Mouse (Mus musculus) forebrain, postnatal 0 days (tissue): ENCODE results near the gene Mrpl1. TPM values are rescaled to one million over a fixed set of nuclear protein-coding genes. Genes with fewer than 3 reads are reported as not detected.

Experiments
- ATAC-seq: fragments of 200-750 bp; cut with Nextera tagmentation; 2 replicates; pipeline ENCODE4 v1.8.0; 2017; ENCODE audit warnings: mild to moderate bottlenecking, moderate library complexity
- DNase-seq: peaks from one replicate; pipeline ENCODE4 v3.0.0-alpha.2; 2015
- H3K27ac ChIP-seq: fragments of 300-500 bp; sonication (generic); 2 replicates; pipeline ENCODE4 v1.5.1; 2014; ENCODE audit warnings: low read depth, mild to moderate bottlenecking, antibody characterized with exemption, low read length, moderate library complexity, mixed read lengths
- H3K27me3 ChIP-seq: fragments of 300-500 bp; sonication (generic); 2 replicates; pipeline ENCODE4 v1.6.1; 2014; ENCODE audit warnings: mild to moderate bottlenecking, low read length, mixed read lengths; ENCODE audit not compliant: insufficient read depth
- H3K36me3 ChIP-seq: fragments of 300-500 bp; sonication (generic); 2 replicates; pipeline ENCODE4 v1.6.1; 2014; ENCODE audit warnings: mild to moderate bottlenecking, moderate library complexity; ENCODE audit not compliant: insufficient read depth
- H3K4me1 ChIP-seq: fragments of 300-500 bp; sonication (generic); 2 replicates; pipeline ENCODE4 v1.6.1; 2014; ENCODE audit warnings: antibody characterized with exemption; ENCODE audit not compliant: insufficient read depth
- H3K4me2 ChIP-seq: fragments of 300-500 bp; sonication (generic); 2 replicates; pipeline ENCODE4 v1.6.1; 2014; ENCODE audit warnings: low read depth, mild to moderate bottlenecking, moderate library complexity
- H3K4me3 ChIP-seq: fragments of 300-500 bp; sonication (generic); 2 replicates; pipeline ENCODE4 v1.5.1; 2014; ENCODE audit warnings: low read depth, low read length, mixed read lengths
- H3K9ac ChIP-seq: fragments of 300-500 bp; sonication (generic); 2 replicates; pipeline ENCODE4 v1.6.1; 2014; ENCODE audit warnings: mild to moderate bottlenecking
- H3K9me3 ChIP-seq: fragments of 300-500 bp; sonication (generic); 2 replicates; pipeline ENCODE4 v1.6.1; 2016; ENCODE audit warnings: low read length
- CTCF ChIP-seq: sonication (generic); IDR thresholded peaks from 2 replicates; pipeline ENCODE4 v1.5.1; 2016; ENCODE audit warnings: antibody characterized with exemption, control low read depth, low read depth
- WGBS: fragments of 180-500 bp; shearing (Covaris S2); extraction: QIAGEN DNeasy Blood & Tissue Kit; methylation state at CpG from one replicate; pipeline ENCODE4 v1.1.7; 2014; 5-methylcytosine and 5-hydroxymethylcytosine counted together
- polyA plus RNA-seq: library from polyadenylated mRNA; unstranded; fragments of >200 nt; fragmentation: Nextera tagmentation; extraction: Ambion mirVana; gene quantifications from 2 replicates; pipeline ENCODE4 v1.2.1, GENCODE M21; 2015
- total RNA-seq: library from RNA; depleted of rRNA; stranded (reverse); fragments of >200 nt; gene quantifications from 2 replicates; pipeline ENCODE4 v1.2.3, GENCODE M21; 2014

Mrpl1 gene
- total and polyA plus RNA-seq, 2 experiments from 2014 or later: 11.8 to 21.8 TPM

GRCm38 (mm10) chr5:96189761-96190160, 19.5 kb upstream of the Mrpl1 start:
- H3K4me1 ChIP-seq: no peaks in the 10 kb centered on the region
- no peaks in the 10 kb centered on the region for H3K27me3 ChIP-seq
- 96% methylated on average over 1 of the region's 1 CpGs for WGBS
- no peaks in the 10 kb centered on the region for H3K36me3 ChIP-seq
- H3K9ac ChIP-seq: no peak overlapping the region
- no peak for TF ChIP-seq CTCF
- no peak overlapping the region for H3K4me3 ChIP-seq
- no peak overlapping the region for H3K27ac ChIP-seq
- DNase-seq: no peak
- H3K9me3 ChIP-seq: no peaks in the 10 kb centered on the region
- no peak for ATAC-seq
- no peak overlapping the region for H3K4me2 ChIP-seq

DNA sequence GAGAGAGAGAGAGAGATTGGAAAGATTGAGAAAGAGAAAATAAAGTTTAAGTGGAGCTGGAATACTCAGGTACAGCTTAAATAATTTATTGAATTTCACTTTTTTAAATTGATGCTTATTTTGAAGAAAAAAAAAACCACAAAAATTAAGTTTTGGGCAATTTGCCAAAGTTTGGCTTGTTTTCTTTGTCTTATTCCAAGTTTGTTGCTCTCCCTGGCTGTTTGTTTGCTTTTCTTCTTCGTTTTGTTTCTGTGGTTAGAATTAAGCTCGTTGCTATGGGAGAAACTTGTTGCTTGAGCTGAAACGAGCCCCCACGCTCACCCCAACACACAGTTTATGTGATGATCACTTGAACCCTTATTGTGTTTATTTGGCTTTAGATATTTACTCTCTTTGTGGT, 18.0 kb upstream of the Mrpl1 start:
- Histone ChIP-seq H3K9ac (no peak overlapping the region), H3K36me3 (no peaks in the 10 kb centered on the region), H3K4me1 (no peaks in the 10 kb centered on the region), H3K4me2 (no peak overlapping the region), H3K27ac (no peak overlapping the region), H3K27me3 (no peaks in the 10 kb centered on the region), H3K4me3 (no peak overlapping the region), H3K9me3 (no peaks in the 10 kb centered on the region)
- no peak for ATAC-seq
- TF ChIP-seq CTCF: no peak
- DNase-seq: no peak
- WGBS: 42% methylated on average over 4 of the region's 4 CpGs

- Histone ChIP-seq H3K27me3 (no peaks in the 10 kb centered on the region), H3K36me3 (no peaks in the 10 kb centered on the region), H3K4me1 (no peaks in the 10 kb centered on the region), H3K4me2 (no peak overlapping the region), H3K27ac (no peak overlapping the region), H3K9me3 (no peaks in the 10 kb centered on the region), H3K4me3 (no peak overlapping the region), H3K9ac (no peak overlapping the region)
- DNase-seq: no peak
- WGBS: 49% methylated on average over 2 of the region's 2 CpGs
- ATAC-seq: no peak
- TF ChIP-seq CTCF: no peak
Observed at GRCm38 (mm10) chr5:96196547-96197052, 12.7 kb upstream of the Mrpl1 start.

DNA sequence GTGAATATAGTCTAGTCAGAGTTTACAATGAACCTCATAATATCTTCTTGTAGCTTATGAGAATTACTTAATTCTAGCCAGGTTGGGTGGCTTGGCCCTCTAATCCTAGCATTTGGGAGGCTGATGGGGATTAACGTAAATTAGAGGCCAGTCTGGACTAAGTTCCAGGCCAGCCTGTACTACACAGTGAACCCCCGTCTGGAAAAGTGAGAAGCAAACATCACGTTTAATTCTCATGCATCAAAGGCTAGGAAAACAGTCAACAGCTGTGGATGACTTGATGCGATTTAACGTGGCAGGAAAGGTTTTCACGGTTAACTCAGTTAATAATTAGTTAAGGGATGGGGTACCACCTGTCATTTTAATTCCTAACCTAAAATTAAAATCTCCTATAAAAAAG, 11.0 kb upstream of the Mrpl1 start:
- DNase-seq: no peak
- no peak overlapping the region for H3K27ac ChIP-seq
- no peak for ATAC-seq
- H3K4me2 ChIP-seq: no peak overlapping the region
- no peaks in the 10 kb centered on the region for H3K36me3 ChIP-seq
- no peak overlapping the region for H3K4me3 ChIP-seq
- TF ChIP-seq CTCF: no peak
- H3K27me3 ChIP-seq: no peaks in the 10 kb centered on the region
- H3K4me1 ChIP-seq: no peaks in the 10 kb centered on the region
- 50% methylated on average over 6 of the region's 6 CpGs for WGBS
- no peak overlapping the region for H3K9ac ChIP-seq
- H3K9me3 ChIP-seq: no peaks in the 10 kb centered on the region

- no peaks in the 10 kb centered on the region for H3K36me3 ChIP-seq
- TF ChIP-seq CTCF: no peak
- no peak overlapping the region for H3K9ac ChIP-seq
- H3K4me1 ChIP-seq: no peaks in the 10 kb centered on the region
- no peak overlapping the region for H3K4me3 ChIP-seq
- no peak for ATAC-seq
- no peak overlapping the region for H3K27ac ChIP-seq
- no peak overlapping the region for H3K4me2 ChIP-seq
- 77% methylated on average over 3 of the region's 3 CpGs for WGBS
- no peaks in the 10 kb centered on the region for H3K9me3 ChIP-seq
- no peaks in the 10 kb centered on the region for H3K27me3 ChIP-seq
- DNase-seq: no peak
Observed at GRCm38 (mm10) chr5:96200269-96200668, 9.0 kb upstream of the Mrpl1 start.

DNA sequence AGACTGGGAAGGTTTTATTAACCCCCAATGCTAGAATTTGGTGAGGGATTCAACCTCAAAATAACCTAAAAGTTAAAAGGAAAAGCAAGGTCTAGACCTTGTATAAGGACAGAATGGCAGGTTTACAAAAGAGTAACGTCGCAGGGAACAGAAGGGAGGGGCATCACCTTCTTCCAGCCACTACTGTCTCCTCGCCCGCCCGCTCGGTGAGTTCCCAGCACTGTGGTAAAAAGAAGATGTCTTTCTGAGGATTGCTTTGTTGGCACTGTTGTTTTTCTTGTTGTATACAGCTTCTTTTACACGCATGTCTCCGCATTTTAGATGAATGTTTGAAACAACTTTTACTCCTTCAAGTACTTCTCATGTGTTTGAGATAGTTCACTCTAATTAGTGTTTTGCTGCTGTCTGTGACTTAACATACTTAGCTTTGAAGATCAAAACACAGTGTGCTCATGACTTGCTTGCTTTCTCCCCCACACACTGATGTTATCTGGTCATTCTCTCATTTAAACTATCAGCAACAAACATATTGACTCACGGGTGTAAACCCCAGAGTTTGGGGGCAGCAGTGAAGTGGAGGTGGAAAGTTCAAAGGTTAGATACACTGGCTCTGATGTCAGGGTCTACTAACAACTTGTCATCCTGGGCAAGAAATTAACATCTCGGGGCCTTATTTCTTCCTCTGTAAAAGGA, 7.7 kb upstream of the Mrpl1 start:
- H3K4me1 ChIP-seq: no peaks in the 10 kb centered on the region
- no peaks in the 10 kb centered on the region for H3K27me3 ChIP-seq
- no peak overlapping the region for H3K27ac ChIP-seq
- H3K4me2 ChIP-seq: no peak overlapping the region
- no peaks in the 10 kb centered on the region for H3K9me3 ChIP-seq
- no peak overlapping the region for H3K4me3 ChIP-seq
- no peaks in the 10 kb centered on the region for H3K36me3 ChIP-seq
- no peak for TF ChIP-seq CTCF
- DNase-seq: no peak
- 86% methylated on average over 10 of the region's 10 CpGs for WGBS
- ATAC-seq: no peak
- H3K9ac ChIP-seq: no peak overlapping the region

GRCm38 (mm10) chr5:96206897-96207296, 2.4 kb upstream of the Mrpl1 start:
- no peaks in the 10 kb centered on the region for H3K9me3 ChIP-seq
- peaks cover 7% of the 10 kb centered on the region for H3K4me1 ChIP-seq
- no peak overlapping the region for H3K4me2 ChIP-seq
- DNase-seq: peak; percentile 53
- H3K36me3 ChIP-seq: no peaks in the 10 kb centered on the region
- no peak overlapping the region for H3K4me3 ChIP-seq
- no peak overlapping the region for H3K9ac ChIP-seq
- H3K27ac ChIP-seq: no peak overlapping the region
- no peak for TF ChIP-seq CTCF
- 20% methylated on average over 2 of the region's 2 CpGs for WGBS
- ATAC-seq: no peak
- H3K27me3 ChIP-seq: no peaks in the 10 kb centered on the region
